Mouse (Mus musculus) lung, embryonic 15.5 days (tissue): Measurements from ENCODE around the gene Kcnip1. TPM values are rescaled to one million over a fixed set of nuclear protein-coding genes. Genes with fewer than 3 reads are reported as not detected.

ENCODE experiments used
- ATAC-seq: fragments of 200-750 bp; cut with Nextera tagmentation; 2 replicates; pipeline ENCODE4 v1.8.0; 2017; ENCODE audit warnings: moderate number of reproducible peaks, borderline replicate concordance; ENCODE audit not compliant: low FRiP score, low TSS enrichment; ENCODE audit errors: extremely low read depth
- H3K27ac ChIP-seq: fragments of 300-500 bp; sonication (generic); 2 replicates; pipeline ENCODE4 v1.5.1; 2015; ENCODE audit warnings: moderate library complexity, mild to moderate bottlenecking, inconsistent platforms
- H3K27me3 ChIP-seq: fragments of 300-500 bp; sonication (generic); 2 replicates; pipeline ENCODE4 v1.6.1; 2015; ENCODE audit warnings: inconsistent platforms
- H3K36me3 ChIP-seq: fragments of 300-500 bp; sonication (generic); 2 replicates; pipeline ENCODE4 v1.6.1; 2015; ENCODE audit warnings: inconsistent platforms
- H3K4me1 ChIP-seq: fragments of 300-500 bp; sonication (generic); 2 replicates; pipeline ENCODE4 v1.6.1; 2015; ENCODE audit warnings: inconsistent platforms
- H3K4me2 ChIP-seq: fragments of 300-500 bp; sonication (generic); 2 replicates; pipeline ENCODE4 v1.6.1; 2015; ENCODE audit warnings: inconsistent platforms, mild to moderate bottlenecking, moderate library complexity
- H3K4me3 ChIP-seq: fragments of 300-500 bp; sonication (generic); 2 replicates; pipeline ENCODE4 v1.5.1; 2015; ENCODE audit warnings: mild to moderate bottlenecking, inconsistent platforms
- H3K9ac ChIP-seq: fragments of 300-500 bp; sonication (generic); 2 replicates; pipeline ENCODE4 v1.6.1; 2015; ENCODE audit warnings: inconsistent platforms
- H3K9me3 ChIP-seq: fragments of 300-500 bp; sonication (generic); 2 replicates; pipeline ENCODE4 v1.6.1; 2016; ENCODE audit warnings: inconsistent platforms
- WGBS: fragments of 180-500 bp; shearing (Covaris S2); methylation state at CpG from one replicate; pipeline ENCODE4 v1.1.7; 2015; 5-methylcytosine and 5-hydroxymethylcytosine counted together
- polyA plus RNA-seq: library from polyadenylated mRNA; unstranded; fragments of >200 nt; fragmentation: Nextera tagmentation; extraction: Ambion mirVana; gene quantifications from 2 replicates; pipeline ENCODE4 v1.2.1, GENCODE M21; 2015

The Kcnip1 gene
- polyA plus RNA-seq, 1 experiment from 2014 or later = 0.70 TPM

DNA sequence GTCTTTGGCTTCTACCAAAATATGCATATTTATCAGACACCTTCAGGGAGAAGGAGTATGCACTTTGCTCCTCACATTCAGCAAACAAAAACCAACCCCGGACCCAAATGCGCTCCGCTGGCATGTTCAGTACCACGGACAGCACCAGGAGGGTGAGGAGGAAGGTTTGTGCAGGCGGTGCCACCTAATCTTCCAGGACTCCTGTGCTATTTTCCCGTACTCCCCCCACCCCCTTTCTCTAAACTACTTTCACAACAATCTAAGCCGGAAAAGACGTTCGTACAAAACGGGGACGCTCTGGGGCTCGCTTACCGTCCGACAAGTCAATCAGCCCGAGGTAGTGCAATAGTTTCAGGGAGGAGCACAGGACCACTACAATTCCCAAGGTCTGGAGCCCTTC is 312.8 kb downstream of the Kcnip1 start:
- H3K4me1 ChIP-seq = no peaks in the 10 kb centered on the region
- under 1% methylated on average over 15 of the region's 15 CpGs for WGBS
- no peak overlapping the region for H3K9ac ChIP-seq
- H3K4me2 ChIP-seq = 0 out of 2 replicates have a peak overlapping the region, but pooled peaks have one; percentile 4
- peaks cover 9% of the 10 kb centered on the region; the same call in 1 of the 2 replicates for H3K27me3 ChIP-seq
- no peaks in the 10 kb centered on the region for H3K9me3 ChIP-seq
- H3K4me3 ChIP-seq = no peak overlapping the region
- H3K27ac ChIP-seq = no peak overlapping the region
- no peak for ATAC-seq
- no peaks in the 10 kb centered on the region for H3K36me3 ChIP-seq

DNA sequence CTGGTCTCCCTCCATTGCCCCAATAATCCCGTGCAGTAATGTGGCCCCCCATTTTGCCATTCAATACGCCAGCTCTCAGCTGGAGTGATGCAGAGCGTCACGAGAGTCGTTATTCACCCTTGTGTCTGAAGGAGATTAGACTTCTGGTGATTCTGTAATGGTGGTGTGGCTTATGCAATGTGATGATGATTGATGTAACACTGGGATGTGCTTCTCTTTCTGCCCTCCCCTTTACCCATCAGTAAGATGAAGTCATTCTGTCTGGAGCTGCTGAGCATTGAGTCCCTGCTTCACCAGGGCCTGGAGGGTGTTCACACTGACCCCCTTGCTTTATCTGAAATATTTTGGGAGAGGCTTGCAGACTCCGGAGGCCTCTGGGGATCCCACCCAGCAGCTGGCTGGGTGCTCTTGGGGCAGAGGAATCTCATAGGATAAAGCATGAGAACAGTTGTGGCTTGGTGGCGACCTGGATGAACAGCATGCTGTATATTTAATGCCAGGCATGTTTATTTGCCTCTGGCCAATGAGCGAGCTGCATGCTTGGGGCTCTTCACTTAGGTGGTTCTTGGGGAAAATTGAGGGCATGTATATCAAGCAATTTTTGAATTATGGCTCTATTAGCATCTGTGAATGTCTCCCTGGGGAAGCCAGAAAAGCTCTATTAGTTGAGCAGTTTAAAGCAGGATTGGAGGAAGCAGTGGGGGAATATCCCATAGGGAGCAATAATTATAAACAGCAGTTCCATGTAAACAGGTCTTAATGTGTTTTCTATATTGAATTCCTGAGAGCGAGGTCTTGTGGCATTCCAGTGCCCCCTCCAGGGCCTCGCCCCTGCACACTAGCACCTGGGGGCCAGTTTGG is 322.6 kb downstream of the Kcnip1 start:
- Histone ChIP-seq H3K9ac (no peak overlapping the region), H3K27ac (no peak overlapping the region), H3K27me3 (no peaks in the 10 kb centered on the region), H3K4me1 (no peaks in the 10 kb centered on the region), H3K4me2 (no peak overlapping the region), H3K4me3 (no peak overlapping the region), H3K9me3 (no peaks in the 10 kb centered on the region), H3K36me3 (no peaks in the 10 kb centered on the region)
- 63% methylated on average over 10 of the region's 10 CpGs for WGBS
- ATAC-seq = no peak

DNA sequence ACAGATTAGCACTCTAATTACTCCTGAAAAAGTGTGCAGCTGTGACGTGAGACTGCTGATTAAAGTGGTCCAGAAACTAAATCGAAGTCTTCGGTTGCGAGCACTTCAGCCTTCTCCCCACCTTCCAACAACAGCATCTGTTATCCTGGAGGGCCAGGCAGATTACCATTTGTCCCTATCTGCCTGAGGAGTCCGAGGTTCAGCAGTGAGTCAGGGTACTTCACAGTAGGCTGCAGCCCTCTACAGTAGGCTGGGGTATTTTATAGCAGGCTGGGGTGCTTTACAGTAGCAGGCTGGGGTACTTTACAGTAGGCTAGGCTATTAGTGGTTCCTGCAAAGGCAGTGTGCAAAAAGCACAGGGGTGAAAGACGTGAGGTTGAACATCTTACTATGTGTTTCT is 324.6 kb downstream of the Kcnip1 start:
- no peak overlapping the region for H3K4me2 ChIP-seq
- no peak overlapping the region for H3K9ac ChIP-seq
- no peaks in the 10 kb centered on the region for H3K27me3 ChIP-seq
- ATAC-seq = no peak
- 52% methylated on average over 6 of the region's 6 CpGs for WGBS
- no peaks in the 10 kb centered on the region for H3K9me3 ChIP-seq
- H3K4me3 ChIP-seq = no peak overlapping the region
- H3K27ac ChIP-seq = no peak overlapping the region
- H3K36me3 ChIP-seq = no peaks in the 10 kb centered on the region
- H3K4me1 ChIP-seq = no peaks in the 10 kb centered on the region

DNA sequence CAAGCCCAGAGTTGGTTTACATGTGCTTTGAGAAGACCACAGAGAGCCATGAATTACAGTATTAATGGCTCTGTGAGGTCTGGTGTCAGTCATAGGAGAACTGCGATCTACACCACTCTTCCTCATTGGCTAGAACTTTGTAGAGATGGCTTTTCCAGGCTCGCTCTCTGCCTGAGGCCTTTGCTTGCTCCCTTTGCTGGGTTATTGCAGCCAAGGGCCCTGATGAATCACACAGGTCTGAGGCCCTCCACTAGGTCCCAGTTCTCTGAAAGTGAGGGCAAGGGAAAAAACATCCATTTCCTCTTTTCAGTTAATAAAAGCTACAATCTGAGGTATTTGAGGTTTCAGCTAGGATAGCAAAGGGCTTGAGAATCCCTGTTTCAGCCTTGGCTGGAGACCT is 329.4 kb downstream of the Kcnip1 start:
- Histone ChIP-seq H3K27ac (no peak overlapping the region), H3K4me2 (no peak overlapping the region), H3K36me3 (no peaks in the 10 kb centered on the region), H3K9me3 (no peaks in the 10 kb centered on the region), H3K9ac (no peak overlapping the region), H3K27me3 (no peaks in the 10 kb centered on the region), H3K4me1 (no peaks in the 10 kb centered on the region), H3K4me3 (no peak overlapping the region)
- 89% methylated on average over 2 of the region's 2 CpGs for WGBS
- ATAC-seq = no peak

DNA sequence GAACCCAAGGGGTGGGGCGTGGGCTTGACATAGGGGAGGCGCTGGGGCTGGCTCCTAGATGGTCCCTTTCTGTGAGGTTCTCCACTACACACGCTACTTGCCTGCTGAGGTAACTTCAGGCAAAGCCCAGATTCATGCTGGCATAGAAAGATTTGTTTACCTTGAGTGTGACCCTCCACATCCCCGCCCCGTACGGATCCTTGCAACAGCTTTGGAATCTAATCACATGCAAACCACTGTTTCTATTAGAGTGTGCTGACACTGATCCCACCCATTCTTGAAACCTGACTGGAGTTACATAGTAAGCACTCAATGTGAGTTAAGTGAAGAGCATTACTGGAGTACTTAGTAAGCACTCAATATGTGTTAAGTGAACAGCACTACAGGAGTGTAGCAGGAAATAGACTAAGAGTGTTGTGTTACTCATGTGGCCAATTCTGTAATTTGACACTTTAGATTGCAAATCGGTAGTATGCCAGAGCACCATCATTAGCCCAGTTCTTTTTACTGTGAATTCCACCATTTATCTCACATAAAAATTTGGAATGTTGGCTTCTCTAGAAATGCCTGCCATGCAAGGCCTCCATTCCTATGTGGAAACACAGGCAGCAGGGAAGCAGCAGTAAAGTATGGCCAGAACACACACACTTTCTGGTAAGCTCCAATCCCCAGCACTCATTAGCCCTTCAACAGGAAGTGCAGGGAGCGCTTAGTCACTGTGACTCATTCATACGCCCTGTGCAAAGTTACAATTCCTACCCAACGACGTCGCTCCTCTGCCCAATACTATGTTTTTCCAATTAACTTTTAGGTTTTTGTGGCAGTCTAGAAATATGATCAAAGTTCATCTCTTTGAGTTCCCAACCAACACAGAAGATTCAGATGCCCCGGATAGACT is 332.7 kb downstream of the Kcnip1 start:
- WGBS = 66% methylated on average over 13 of the region's 13 CpGs
- H3K27ac ChIP-seq = no peak overlapping the region
- no peak for ATAC-seq
- no peaks in the 10 kb centered on the region for H3K36me3 ChIP-seq
- H3K4me2 ChIP-seq = no peak overlapping the region
- no peaks in the 10 kb centered on the region for H3K9me3 ChIP-seq
- no peak overlapping the region for H3K4me3 ChIP-seq
- no peak overlapping the region for H3K9ac ChIP-seq
- H3K4me1 ChIP-seq = peaks cover 3% of the 10 kb centered on the region; the same call in 1 of the 2 replicates
- no peaks in the 10 kb centered on the region for H3K27me3 ChIP-seq

DNA sequence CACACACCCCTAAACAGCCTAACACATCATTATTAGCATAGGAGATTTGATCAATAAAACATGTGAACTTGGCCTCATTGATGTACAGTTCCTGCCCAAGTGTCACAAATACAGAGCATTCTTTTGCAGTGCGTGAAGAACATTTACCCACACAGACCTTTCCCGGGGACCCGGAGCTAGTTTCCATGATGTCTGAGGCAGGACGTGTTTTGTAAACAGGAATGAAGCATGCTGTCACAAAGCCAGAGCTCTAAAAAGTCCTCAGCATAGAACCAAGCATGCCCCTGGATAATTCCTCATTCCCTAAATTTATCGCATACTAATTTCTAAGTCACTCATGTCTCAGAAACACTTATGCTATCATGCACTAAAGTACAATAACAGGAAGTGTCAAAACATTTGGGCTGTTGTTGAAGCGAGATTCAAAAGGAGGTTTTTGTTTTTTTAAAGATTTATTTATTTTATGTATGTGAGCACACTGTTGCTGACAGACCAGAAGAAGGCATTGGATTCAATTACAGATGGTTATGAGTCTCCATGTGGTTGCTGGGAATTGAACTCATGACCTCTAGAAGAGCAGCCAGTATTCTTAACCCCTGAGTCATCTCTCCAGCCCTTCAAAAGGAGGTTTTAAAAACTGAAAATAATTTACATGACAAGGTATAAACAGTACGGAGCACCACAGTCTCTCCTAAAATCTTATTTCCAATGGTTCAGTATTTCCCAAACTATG is 336.9 kb downstream of the Kcnip1 start:
- 34% methylated on average over 7 of the region's 7 CpGs for WGBS
- Histone ChIP-seq H3K4me3 (no peak overlapping the region), H3K9ac (no peak overlapping the region), H3K4me2 (no peak overlapping the region), H3K9me3 (no peaks in the 10 kb centered on the region), H3K27me3 (no peaks in the 10 kb centered on the region), H3K36me3 (no peaks in the 10 kb centered on the region), H3K4me1 (peaks cover 3% of the 10 kb centered on the region; the same call in 1 of the 2 replicates), H3K27ac (peak overlapping the region; percentile 41; the same call in 1 of the 2 replicates)
- peak; percentile 90 for ATAC-seq

DNA sequence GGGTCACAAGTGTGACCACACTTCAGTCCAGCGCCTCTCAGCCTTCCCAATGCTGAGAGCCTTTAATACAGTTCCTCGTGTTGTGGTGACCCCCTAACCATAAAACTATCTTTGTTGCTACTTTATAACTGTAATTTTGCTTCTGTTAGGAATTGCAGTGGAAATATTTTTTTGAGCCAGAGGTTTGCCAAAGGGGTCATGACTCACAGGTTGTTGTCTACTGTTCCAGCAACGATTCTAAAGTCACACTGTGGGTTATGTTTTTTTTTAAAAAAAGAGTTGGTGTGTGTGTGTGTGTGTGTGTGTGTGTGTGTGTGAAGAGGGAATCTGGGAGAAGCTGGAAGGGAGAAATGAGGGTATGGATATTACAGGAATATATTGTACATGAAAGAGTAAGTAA is 337.7 kb downstream of the Kcnip1 start:
- peaks cover 3% of the 10 kb centered on the region; the same call in 1 of the 2 replicates for H3K4me1 ChIP-seq
- 53% methylated on average over 3 of the region's 3 CpGs for WGBS
- no peaks in the 10 kb centered on the region for H3K36me3 ChIP-seq
- no peak overlapping the region for H3K4me3 ChIP-seq
- no peaks in the 10 kb centered on the region for H3K9me3 ChIP-seq
- ATAC-seq = no peak
- no peaks in the 10 kb centered on the region for H3K27me3 ChIP-seq
- no peak overlapping the region for H3K9ac ChIP-seq
- H3K27ac ChIP-seq = no peak overlapping the region
- H3K4me2 ChIP-seq = no peak overlapping the region

DNA sequence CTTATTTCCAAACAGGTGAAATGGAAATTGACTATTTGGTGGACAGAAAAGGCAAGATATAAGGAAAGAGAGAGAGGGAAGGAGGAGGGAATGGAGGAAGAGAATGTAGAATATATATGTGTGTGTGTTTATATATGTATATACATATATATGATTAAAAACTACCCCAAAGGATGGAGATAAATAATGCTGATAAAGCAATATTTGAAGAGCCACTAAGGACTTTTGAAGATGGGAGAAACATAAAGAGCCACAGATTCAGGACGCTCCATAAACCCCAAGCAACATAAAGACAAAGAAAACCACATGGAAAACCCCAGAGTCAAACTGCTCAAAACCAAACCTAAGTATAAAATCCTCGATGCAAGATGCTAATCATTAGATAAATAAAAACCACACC is 338.5 kb downstream of the Kcnip1 start:
- H3K4me2 ChIP-seq = no peak overlapping the region
- H3K4me3 ChIP-seq = no peak overlapping the region
- no peak overlapping the region for H3K27ac ChIP-seq
- no peak overlapping the region for H3K9ac ChIP-seq
- H3K9me3 ChIP-seq = no peaks in the 10 kb centered on the region
- WGBS = 85% methylated on average over 2 of the region's 2 CpGs
- ATAC-seq = no peak
- peaks cover 3% of the 10 kb centered on the region; the same call in 1 of the 2 replicates for H3K4me1 ChIP-seq
- H3K36me3 ChIP-seq = no peaks in the 10 kb centered on the region
- no peaks in the 10 kb centered on the region for H3K27me3 ChIP-seq

DNA sequence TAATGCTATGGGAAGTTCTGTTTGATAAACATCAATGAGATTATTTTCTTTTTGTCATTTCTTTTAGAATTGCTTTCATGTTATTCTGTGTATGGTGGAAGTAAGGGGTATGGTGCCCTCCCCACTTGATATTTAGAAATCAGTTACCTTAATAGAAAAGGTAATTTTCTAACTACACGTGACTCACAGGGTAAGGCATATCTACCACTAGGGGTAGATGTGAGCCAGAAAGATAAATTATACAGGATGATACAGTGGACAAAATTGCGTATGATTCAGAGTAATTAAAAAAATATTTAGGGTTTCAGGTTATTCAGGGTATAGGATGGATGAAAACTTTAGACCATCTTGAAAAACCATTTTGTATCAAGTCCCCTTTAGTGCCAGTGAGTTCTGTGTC is 343.6 kb downstream of the Kcnip1 start:
- Histone ChIP-seq H3K27ac (no peak overlapping the region), H3K4me3 (no peak overlapping the region), H3K9me3 (no peaks in the 10 kb centered on the region), H3K4me2 (no peak overlapping the region), H3K27me3 (no peaks in the 10 kb centered on the region), H3K36me3 (no peaks in the 10 kb centered on the region), H3K4me1 (no peaks in the 10 kb centered on the region), H3K9ac (no peak overlapping the region)
- WGBS = 60% methylated on average over 2 of the region's 2 CpGs
- ATAC-seq = no peak

DNA sequence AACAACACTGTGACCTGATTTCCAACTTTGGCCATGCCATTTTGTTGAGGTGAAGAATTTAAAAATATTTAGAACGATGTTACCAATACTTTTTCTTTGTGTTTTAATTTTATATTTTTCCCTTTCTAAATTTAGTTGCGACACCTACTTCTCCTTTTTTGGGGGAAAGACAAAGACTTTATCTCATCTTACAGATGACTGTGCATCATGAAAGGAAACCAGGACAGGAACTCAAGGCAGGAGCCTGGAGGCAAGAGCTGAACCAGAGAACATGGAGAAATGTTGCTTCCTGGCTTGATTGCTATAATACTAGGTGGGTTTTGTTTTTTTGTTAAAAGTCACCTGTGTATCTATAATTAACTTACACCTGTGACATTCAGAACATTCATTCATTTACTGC is 355.8 kb downstream of the Kcnip1 start:
- H3K4me3 ChIP-seq = no peak overlapping the region
- no peaks in the 10 kb centered on the region for H3K4me1 ChIP-seq
- H3K4me2 ChIP-seq = no peak overlapping the region
- WGBS = 87% methylated on average over 2 of the region's 2 CpGs
- H3K36me3 ChIP-seq = no peaks in the 10 kb centered on the region
- no peak for ATAC-seq
- no peaks in the 10 kb centered on the region for H3K9me3 ChIP-seq
- H3K27ac ChIP-seq = no peak overlapping the region
- no peaks in the 10 kb centered on the region for H3K27me3 ChIP-seq
- no peak overlapping the region for H3K9ac ChIP-seq

DNA sequence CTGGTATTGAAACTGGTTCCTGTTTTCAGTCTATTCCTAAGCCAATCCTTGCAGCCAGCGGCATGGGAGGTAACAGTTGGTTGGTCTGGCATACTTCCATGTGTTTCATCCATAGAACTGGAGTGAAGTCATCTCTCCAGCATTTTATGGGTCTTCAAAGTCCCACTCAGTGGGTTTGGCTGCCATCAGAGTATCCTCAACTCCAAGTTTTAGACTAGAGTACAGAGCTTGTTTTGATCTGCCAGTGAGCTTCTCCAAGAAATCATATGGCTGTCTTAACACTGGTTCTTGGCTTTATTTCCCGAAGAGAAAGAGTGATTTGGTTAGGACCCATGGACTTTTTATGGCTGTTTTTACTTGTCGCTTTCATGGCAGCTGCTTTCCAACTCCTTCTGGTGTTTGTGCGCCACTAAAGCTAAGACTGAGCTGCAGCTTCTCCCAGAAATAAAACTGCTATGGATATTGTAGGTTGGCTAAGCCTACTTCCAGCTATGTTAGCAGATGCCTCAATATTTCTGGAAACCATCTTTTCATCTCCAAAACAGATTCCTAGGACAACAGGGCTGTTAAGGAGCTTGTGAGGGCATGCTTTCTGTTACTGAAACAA is 365.7 kb downstream of the Kcnip1 start:
- 78% methylated on average over 4 of the region's 4 CpGs for WGBS
- Histone ChIP-seq H3K36me3 (no peaks in the 10 kb centered on the region), H3K4me3 (no peak overlapping the region), H3K27me3 (no peaks in the 10 kb centered on the region), H3K27ac (no peak overlapping the region), H3K4me2 (no peak overlapping the region), H3K4me1 (no peaks in the 10 kb centered on the region), H3K9ac (no peak overlapping the region), H3K9me3 (no peaks in the 10 kb centered on the region)
- ATAC-seq = no peak
